Mouse (Mus musculus) layer of hippocampus, adult 18-20 months (tissue): ENCODE measurements around the gene Hsfy2. TPM values are rescaled to one million over a fixed set of nuclear protein-coding genes. Genes with fewer than 3 reads are reported as not detected.
A peak's percentile ranks its signal among the peaks of the same experiment; 100 is the strongest.

Experiments
- DNase-seq, 2 experiments: peaks; one replicate each; pipeline ENCODE4 v3.0.0; 2022; ENCODE audit warnings: low spot score in 2 of 2
- long read RNA-seq: library from polyadenylated mRNA; stranded (forward); transcript quantifications from one replicate; pipeline ENCODE4 v2.0.0, GENCODE M21; 2021
- total RNA-seq, 2 experiments: library from RNA; stranded (reverse); gene quantifications; 2 replicates each; pipeline ENCODE4 v1.2.3; 2021

Gene Hsfy2
- total RNA-seq = not detected
- long read RNA-seq = 0 reads

- DNase-seq = no peak
Measured at GRCm38 (mm10) chr1:56637335-56637734, at the start of gene Hsfy2. TSS of gene Hsfy2 (minus strand) at chr1:56637435.

GRCm38 (mm10) chr1:56685053-56685557 lies 47.9 kb upstream of the Hsfy2 start:
- DNase-seq = no peak

GRCm38 (mm10) chr1:56684512-56684911 lies 47.3 kb upstream of the Hsfy2 start:
- no peak for DNase-seq

GRCm38 (mm10) chr1:56681258-56681657 lies 44.0 kb upstream of the Hsfy2 start:
- no peak for DNase-seq

- DNase-seq = no peak
Measured at GRCm38 (mm10) chr1:56675253-56675652, 38.0 kb upstream of the Hsfy2 start.

- no peak for DNase-seq
Measured at GRCm38 (mm10) chr1:56674601-56675000, 37.4 kb upstream of the Hsfy2 start.

GRCm38 (mm10) chr1:56671241-56671945 lies 34.2 kb upstream of the Hsfy2 start:
- DNase-seq = no peak

- DNase-seq = no peak
Measured at GRCm38 (mm10) chr1:56670509-56670908, 33.3 kb upstream of the Hsfy2 start.

GRCm38 (mm10) chr1:56664606-56665005 lies 27.4 kb upstream of the Hsfy2 start:
- peak in 1 of 2 experiments; percentile 2 for DNase-seq

GRCm38 (mm10) chr1:56626824-56627223 lies 10.4 kb downstream of the Hsfy2 start:
- no peak for DNase-seq

GRCm38 (mm10) chr1:56624304-56624703 lies 12.9 kb downstream of the Hsfy2 start:
- DNase-seq = no peak

- no peak for DNase-seq
Measured at GRCm38 (mm10) chr1:56612384-56612783, 24.9 kb downstream of the Hsfy2 start.
